Mouse (Mus musculus) midbrain, embryonic 11.5 days (tissue): ENCODE measurements at regions not wholly inside any gene's neighbourhood (a gene's known extent, or its start where the extent isn't known, plus 50 kb on each side); places are given as distances from the start of the nearest gene placed in this dataset.

Experiments
- ATAC-seq: fragments of 200-750 bp; cut with Nextera tagmentation; 2 replicates; pipeline ENCODE4 v1.8.0; 2017; ENCODE audit warnings: moderate TSS enrichment, moderate library complexity; ENCODE audit not compliant: low FRiP score
- DNase-seq: peaks from one replicate; pipeline ENCODE4 v3.0.0; 2015; ENCODE audit warnings: low spot score; ENCODE audit errors: missing footprints
- H3K27ac ChIP-seq: fragments of 300-500 bp; sonication (generic); 2 replicates; pipeline ENCODE4 v1.5.1; 2014; ENCODE audit warnings: low read depth, low read length
- H3K27me3 ChIP-seq: fragments of 300-500 bp; sonication (generic); 2 replicates; pipeline ENCODE4 v1.6.1; 2014; ENCODE audit warnings: mild to moderate bottlenecking, low read length, moderate library complexity, mixed read lengths; ENCODE audit not compliant: control insufficient read depth, insufficient read depth
- H3K36me3 ChIP-seq: fragments of 300-500 bp; sonication (generic); 2 replicates; pipeline ENCODE4 v1.6.1; 2014; ENCODE audit warnings: mild to moderate bottlenecking, low read length, moderate library complexity, mixed read lengths; ENCODE audit not compliant: control insufficient read depth, insufficient read depth
- H3K4me1 ChIP-seq: fragments of 300-500 bp; sonication (generic); 2 replicates; pipeline ENCODE4 v1.6.1; 2014; ENCODE audit warnings: low read length; ENCODE audit not compliant: control insufficient read depth, insufficient read depth
- H3K4me2 ChIP-seq: fragments of 300-500 bp; sonication (generic); 2 replicates; pipeline ENCODE4 v1.6.1; 2014; ENCODE audit warnings: mild to moderate bottlenecking, moderate library complexity
- H3K4me3 ChIP-seq: fragments of 300-500 bp; sonication (generic); 2 replicates; pipeline ENCODE4 v1.5.1; 2014; ENCODE audit warnings: low read depth, low read length
- H3K9ac ChIP-seq: fragments of 300-500 bp; sonication (generic); 2 replicates; pipeline ENCODE4 v1.6.1; 2014; ENCODE audit warnings: low read length
- H3K9me3 ChIP-seq: fragments of 300-500 bp; sonication (generic); 2 replicates; pipeline ENCODE4 v1.6.1; 2016; ENCODE audit warnings: low read length; ENCODE audit not compliant: control insufficient read depth
- WGBS: fragments of 180-500 bp; shearing (Covaris S2); extraction: QIAGEN DNeasy Blood & Tissue Kit; methylation state at CpG from one replicate; pipeline ENCODE4 v1.1.7; 2014; 5-methylcytosine and 5-hydroxymethylcytosine counted together

- Histone ChIP-seq H3K9ac (no peak overlapping the region), H3K9me3 (no peaks in the 10 kb centered on the region), H3K27me3 (no peaks in the 10 kb centered on the region), H3K4me2 (no peak overlapping the region), H3K4me1 (peaks cover 2% of the 10 kb centered on the region), H3K4me3 (no peak overlapping the region), H3K36me3 (no peaks in the 10 kb centered on the region), H3K27ac (no peak overlapping the region)
- ATAC-seq, result no peak
- DNase-seq, result no peak
Observed at GRCm38 (mm10) chr6:117323301-117323700, 155.0 kb downstream of the Cxcl12 start.

GRCm38 (mm10) chr6:117323850-117324249 lies 155.5 kb downstream of the Cxcl12 start:
- no peaks in the 10 kb centered on the region for H3K36me3 ChIP-seq
- no peak overlapping the region for H3K27ac ChIP-seq
- H3K4me2 ChIP-seq, result no peak overlapping the region
- no peaks in the 10 kb centered on the region for H3K9me3 ChIP-seq
- H3K9ac ChIP-seq, result no peak overlapping the region
- ATAC-seq (no peak), DNase-seq (peak; percentile 49)
- 65% methylated on average over 3 of the region's 3 CpGs for WGBS
- H3K4me1 ChIP-seq, result peaks cover 2% of the 10 kb centered on the region
- no peaks in the 10 kb centered on the region for H3K27me3 ChIP-seq
- H3K4me3 ChIP-seq, result no peak overlapping the region

GRCm38 (mm10) chr6:117326835-117327775 lies 158.8 kb downstream of the Cxcl12 start:
- no peak overlapping the region for H3K4me3 ChIP-seq
- 28% methylated on average over 18 of the region's 18 CpGs for WGBS
- peaks cover 2% of the 10 kb centered on the region for H3K4me1 ChIP-seq
- H3K9me3 ChIP-seq, result no peaks in the 10 kb centered on the region
- no peak overlapping the region for H3K9ac ChIP-seq
- H3K27me3 ChIP-seq, result no peaks in the 10 kb centered on the region
- DNase-seq (peak; percentile 92), ATAC-seq (peak; percentile 64)
- H3K27ac ChIP-seq, result no peak overlapping the region
- H3K36me3 ChIP-seq, result no peaks in the 10 kb centered on the region
- H3K4me2 ChIP-seq, result no peak overlapping the region

- H3K4me3 ChIP-seq, result no peak overlapping the region
- H3K9me3 ChIP-seq, result no peaks in the 10 kb centered on the region
- peaks cover 4% of the 10 kb centered on the region for H3K4me1 ChIP-seq
- H3K4me2 ChIP-seq, result no peak overlapping the region
- no peaks in the 10 kb centered on the region for H3K36me3 ChIP-seq
- 74% methylated on average over 8 of the region's 8 CpGs for WGBS
- no peak for DNase-seq
- H3K27me3 ChIP-seq, result no peaks in the 10 kb centered on the region
- no peak overlapping the region for H3K27ac ChIP-seq
- no peak overlapping the region for H3K9ac ChIP-seq
- ATAC-seq, result no peak
Observed at GRCm38 (mm10) chr6:117329164-117329939, 161.0 kb downstream of the Cxcl12 start.

GRCm38 (mm10) chr6:117330198-117330597 lies 161.9 kb downstream of the Cxcl12 start:
- Histone ChIP-seq H3K9ac (no peak overlapping the region), H3K27me3 (no peaks in the 10 kb centered on the region), H3K4me3 (no peak overlapping the region), H3K27ac (no peak overlapping the region), H3K4me2 (no peak overlapping the region), H3K36me3 (no peaks in the 10 kb centered on the region), H3K9me3 (no peaks in the 10 kb centered on the region), H3K4me1 (peaks cover 4% of the 10 kb centered on the region)
- DNase-seq (no peak), ATAC-seq (no peak)
- 88% methylated on average over 6 of the region's 6 CpGs for WGBS

GRCm38 (mm10) chr6:117330726-117331360 lies 162.5 kb downstream of the Cxcl12 start:
- 26% methylated on average over 5 of the region's 5 CpGs for WGBS

GRCm38 (mm10) chr6:117332641-117333040 lies 164.3 kb downstream of the Cxcl12 start:
- no peak overlapping the region for H3K9ac ChIP-seq
- no peak overlapping the region for H3K4me3 ChIP-seq
- DNase-seq (no peak), ATAC-seq (no peak)
- no peak overlapping the region for H3K27ac ChIP-seq
- no peaks in the 10 kb centered on the region for H3K36me3 ChIP-seq
- peaks cover 2% of the 10 kb centered on the region; the same call in 1 of the 2 replicates for H3K4me1 ChIP-seq
- H3K27me3 ChIP-seq, result no peaks in the 10 kb centered on the region
- WGBS, result 61% methylated on average over 6 of the region's 6 CpGs
- no peaks in the 10 kb centered on the region for H3K9me3 ChIP-seq
- no peak overlapping the region for H3K4me2 ChIP-seq

More at GRCm38 (mm10) chr6:117330726-117331360, 162.5 kb downstream of the Cxcl12 start:
- Histone ChIP-seq H3K27me3 (no peaks in the 10 kb centered on the region), H3K4me1 (peaks cover 4% of the 10 kb centered on the region), H3K9ac (no peak overlapping the region), H3K9me3 (no peaks in the 10 kb centered on the region), H3K27ac (no peak overlapping the region), H3K36me3 (no peaks in the 10 kb centered on the region), H3K4me2 (no peak overlapping the region), H3K4me3 (no peak overlapping the region)
- DNase-seq, result no peak
- ATAC-seq, result no peak

- DNase-seq (no peak), ATAC-seq (no peak)
- Histone ChIP-seq H3K4me3 (no peak overlapping the region), H3K4me1 (no peaks in the 10 kb centered on the region), H3K27me3 (no peaks in the 10 kb centered on the region), H3K36me3 (no peaks in the 10 kb centered on the region), H3K9ac (no peak overlapping the region), H3K9me3 (no peaks in the 10 kb centered on the region), H3K4me2 (no peak overlapping the region), H3K27ac (no peak overlapping the region)
- 93% methylated on average over 3 of the region's 3 CpGs for whole genome bisulfite sequencing
Observed at GRCm38 (mm10) chr6:117342123-117342522, 173.8 kb downstream of the Cxcl12 start.
